Mouse (Mus musculus) cerebellum, postnatal 36 days (tissue): ENCODE results near the gene Cachd1.

ENCODE experiments used
- DNase-seq, 2 experiments: peaks; one replicate each; pipeline ENCODE4 v3.0.0; 2021 to 2022; ENCODE audit warnings: mixed read lengths in 2 of 2

Gene Cachd1

DNA sequence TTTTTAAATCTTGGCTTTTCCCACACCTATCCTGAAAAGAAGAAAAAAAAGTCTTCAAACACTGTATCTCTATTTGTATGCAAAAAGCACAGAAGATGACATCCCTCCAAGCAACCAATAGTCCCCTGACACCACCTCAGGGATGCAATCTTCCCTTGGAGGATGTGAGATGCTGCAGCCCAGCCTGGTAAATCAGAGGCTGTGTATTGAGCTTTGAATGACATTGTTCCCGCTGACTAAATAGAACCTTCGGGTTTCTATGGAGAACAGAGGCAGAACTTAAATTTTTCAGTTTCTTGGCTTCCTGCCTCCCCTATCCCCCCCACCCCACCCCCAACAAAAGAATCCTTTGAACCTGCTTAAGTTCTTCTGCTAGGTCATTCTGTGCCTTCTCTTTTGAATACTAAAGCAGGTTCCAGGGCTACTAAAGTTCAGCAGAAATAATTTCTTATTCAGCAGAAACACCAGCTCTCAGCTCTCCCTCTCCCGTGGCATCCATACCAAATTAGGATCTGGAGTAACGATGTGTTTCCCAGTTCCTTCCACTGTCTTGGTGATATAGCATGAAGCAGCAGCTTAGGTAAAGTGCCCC lies 219.7 kb downstream of the Cachd1 start:
- DNase-seq = no peak

DNA sequence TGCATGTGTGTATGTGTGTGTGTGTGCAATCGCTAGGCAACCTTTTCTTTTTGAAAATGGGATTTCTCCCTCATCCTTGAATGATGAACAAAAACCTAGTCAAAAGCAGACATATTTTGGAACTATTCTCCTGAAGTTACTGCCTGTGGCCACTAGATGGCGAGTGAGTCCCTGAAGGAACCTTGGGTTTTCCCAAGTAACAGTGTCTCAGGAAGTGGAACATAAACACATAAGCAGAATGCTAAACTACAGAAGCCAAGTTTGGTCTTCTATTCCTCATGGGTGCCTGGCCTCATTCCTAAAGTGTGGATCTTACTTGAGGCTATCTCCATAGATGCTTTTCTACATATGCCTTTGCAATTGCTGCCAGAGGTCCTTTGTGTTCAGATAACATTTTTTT lies 221.7 kb downstream of the Cachd1 start:
- DNase-seq = peak; percentile 39 to 60

DNA sequence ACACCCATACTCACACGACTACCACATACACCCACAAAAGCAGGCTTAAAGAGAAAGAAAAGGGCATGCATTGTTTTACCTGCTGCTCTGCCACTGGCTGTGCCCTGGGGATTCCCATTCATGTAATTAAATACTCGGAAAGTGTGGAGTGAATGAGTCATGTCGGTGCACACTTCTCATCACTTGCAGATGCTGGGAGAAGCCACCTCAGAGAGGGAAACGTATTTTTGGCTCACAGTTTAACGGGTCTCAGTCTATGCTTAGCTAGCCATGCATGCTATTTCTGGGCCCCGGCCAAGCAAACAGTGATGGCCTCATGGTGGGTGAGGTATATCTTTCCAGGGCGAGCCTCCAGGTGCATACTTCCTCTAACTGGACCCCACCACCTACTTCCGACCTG lies 222.4 kb downstream of the Cachd1 start:
- no peak for DNase-seq

DNA sequence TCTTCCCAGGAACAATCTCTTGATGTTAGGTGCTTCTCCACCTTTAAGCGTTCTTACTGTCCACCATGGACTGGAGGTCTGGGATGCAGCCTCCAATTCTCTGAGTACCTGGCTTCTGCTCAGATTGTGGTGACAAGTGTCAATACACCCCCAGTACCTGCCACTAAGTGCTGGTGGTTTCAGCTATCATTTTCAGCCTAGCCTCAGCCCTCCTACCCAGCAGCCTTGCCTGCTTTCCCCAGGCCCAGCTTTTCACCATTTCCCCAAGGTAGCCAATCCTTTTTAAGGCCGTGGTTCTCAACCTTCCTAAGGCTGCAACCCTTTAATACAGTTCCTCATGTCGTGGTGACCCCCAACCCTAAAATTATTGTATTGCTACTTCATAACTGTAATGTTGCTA lies 224.1 kb downstream of the Cachd1 start:
- DNase-seq = no peak

DNA sequence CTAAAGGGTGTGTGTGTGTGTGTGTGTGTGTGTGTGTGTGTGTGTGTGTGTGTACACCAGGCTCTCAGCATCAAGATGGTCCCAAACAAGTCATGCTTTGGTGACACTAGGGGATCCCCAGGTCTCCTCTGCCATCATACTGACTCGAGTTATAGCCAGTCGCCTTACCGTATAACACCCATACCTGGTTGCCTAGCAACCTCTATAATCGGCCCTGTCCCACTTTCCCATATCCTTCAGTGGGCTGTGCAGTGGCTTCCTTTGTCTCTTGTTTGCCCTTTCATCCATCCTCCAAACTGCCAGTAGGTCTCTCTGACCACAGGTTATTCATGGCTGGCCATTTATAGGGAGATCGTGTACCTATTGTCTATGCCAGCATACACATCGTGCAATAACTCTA lies 224.6 kb downstream of the Cachd1 start:
- DNase-seq = no peak

DNA sequence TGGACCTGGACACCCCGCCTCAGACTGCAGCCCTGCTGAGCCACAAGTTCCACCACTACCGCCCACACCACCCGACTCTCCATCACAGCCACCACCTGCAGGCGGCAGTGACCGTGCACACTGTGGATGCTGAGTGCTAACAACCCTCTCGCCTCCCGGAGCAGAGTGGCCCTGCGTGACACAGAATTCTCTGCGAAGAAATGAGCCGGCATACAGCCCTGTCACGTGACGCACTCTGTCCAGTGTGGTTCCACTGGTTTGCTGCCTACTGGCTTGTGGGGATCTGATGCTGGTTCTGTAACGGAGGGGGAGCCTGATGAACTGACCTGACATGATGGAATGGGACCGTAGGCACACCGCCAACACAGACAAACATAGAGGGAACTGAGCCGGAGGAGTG lies 226.5 kb downstream of the Cachd1 start:
- DNase-seq = no peak

DNA sequence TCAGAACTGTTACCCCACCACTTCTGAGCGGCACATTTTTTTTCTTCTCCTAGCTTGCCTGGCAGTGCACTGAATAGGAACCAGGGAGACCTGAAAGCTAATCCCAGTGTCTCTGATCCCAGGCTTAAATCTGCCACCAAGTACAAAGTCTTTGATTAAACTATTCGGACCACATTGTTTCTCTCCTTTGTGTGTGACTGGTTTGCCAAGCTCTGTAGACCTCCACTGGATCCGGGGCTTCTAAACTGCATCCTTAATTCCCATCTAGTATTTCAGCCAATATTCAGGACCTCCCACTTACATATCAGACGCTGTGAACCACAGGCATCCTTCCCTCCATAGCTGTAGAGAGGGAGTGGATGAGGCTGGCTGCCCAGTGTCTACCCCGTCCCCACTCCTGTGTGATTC lies 231.9 kb downstream of the Cachd1 start:
- no peak for DNase-seq

DNA sequence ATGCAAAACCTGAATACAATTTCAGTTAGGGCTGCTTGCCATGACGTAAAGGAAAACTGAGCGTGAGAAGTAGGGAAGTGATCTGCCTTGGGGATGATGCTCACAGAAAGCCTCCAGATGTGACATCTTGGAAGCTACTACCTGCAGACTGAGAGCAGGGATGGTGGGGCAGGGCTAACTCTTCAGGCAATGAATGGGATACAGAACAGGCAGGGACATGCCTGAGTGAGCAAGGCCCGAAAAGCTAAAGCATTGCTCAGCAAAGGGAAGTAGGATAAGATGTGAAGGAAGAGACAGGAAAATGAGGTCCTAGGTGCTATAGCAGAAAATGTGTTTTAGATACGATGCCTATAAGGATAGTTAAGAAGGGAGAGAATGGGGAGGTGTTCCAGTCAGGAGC lies 232.6 kb downstream of the Cachd1 start:
- no peak for DNase-seq

DNA sequence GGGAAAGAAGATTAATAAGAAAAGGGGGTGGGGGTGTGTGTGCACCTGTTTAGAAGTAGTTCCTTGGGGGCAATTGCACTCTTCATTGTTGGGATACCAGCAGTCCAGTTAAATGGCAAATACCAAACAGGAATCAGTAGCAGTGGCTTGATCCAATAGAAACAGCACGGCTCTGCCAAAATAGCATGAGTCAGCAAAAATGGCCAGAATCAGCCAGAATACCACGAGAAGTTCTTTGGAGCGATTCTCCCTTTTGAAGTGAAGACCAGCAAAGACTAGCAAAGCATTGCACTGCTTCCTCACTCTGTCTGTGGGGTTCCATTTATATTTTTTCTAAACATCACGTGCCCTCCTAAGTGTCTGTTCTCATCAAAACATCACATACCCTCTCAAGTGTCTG lies 241.3 kb downstream of the Cachd1 start:
- no peak for DNase-seq

DNA sequence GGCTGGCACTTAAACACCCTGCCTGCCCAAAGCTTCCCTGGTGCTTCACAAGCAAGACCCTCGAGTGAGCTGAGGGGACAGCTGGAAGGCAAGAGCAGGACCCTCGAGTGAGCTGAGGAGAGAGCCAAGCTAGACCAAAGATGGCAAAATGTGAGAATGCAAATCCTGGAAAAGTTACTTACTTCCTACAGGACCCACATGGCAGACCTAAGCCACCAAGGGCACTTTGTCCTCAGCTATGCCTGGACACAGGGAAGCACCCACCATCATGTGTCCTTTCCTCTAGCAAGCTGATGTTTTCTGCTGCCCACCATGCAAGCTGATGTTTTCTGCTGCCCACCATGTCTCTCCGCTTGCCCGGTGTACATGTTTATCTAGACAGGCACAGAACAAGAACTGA lies 244.1 kb downstream of the Cachd1 start, which contains the start of gene Gm10577:
Gm10577 (minus strand) TSS at position 101 of the 400 bp plus-strand sequence.
- no peak for DNase-seq

DNA sequence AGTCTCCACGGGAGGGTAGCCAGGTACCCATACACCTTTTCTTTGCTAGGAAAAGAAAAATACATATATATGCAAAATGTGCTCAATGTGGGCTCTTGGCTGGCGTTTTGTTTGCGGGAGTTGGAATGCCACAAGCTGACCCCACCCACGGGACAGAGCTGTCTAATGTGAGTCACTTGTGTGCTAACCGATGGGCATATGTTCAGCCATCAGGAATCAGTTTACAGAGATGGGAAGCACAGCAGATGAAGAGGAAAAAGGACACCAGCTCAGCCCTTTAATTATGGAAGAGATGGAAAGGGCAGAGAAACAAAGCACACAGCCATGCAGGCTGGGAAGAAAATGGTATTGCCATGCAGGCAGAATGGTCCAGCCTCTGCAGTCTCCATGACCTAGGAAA lies 250.1 kb downstream of the Cachd1 start:
- no peak for DNase-seq

DNA sequence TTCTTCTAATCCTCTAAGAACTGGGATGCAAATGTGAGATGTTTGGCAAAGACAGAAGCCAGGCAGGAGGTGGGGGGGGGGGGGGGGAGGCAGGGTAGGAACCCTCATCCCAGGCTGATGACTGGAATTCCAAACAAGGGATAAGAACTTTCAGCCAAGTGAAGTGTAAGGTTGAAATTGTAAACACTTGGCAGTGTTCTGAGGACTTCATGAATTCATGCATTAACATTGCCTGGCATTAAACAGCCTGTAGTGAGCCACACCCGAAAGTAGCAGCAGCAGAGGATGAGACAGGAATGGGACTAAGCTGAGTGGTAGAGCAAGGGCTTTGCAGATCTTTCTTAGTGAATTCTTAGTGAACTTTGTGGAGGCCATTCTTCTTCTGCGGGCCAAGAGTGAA lies 250.5 kb downstream of the Cachd1 start:
- DNase-seq = no peak

DNA sequence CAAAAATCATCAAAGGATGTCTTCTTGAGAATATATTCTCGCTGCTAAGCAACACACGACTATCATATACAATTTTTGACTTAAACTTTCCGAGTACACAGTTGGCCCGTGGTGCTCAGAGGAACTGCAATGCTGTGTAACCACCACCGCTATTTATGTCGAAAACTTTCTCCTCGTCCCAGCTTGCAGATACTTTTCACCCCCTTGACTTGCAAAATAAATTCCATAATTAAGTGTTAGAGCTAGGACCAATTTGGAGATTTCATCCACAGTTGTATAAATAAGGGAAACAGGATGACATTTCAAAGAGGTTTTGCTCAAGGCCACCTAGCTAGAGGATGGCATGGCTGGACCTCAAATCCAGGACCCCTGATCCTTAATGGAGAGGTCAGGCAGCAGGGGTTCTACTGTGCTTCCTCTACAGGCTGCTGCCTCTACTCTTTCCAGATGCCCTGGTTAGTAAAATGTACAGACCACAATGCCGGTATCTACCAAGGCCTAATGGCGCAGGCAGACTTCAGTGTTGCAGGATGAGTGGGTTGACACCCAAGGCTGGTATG lies 251.5 kb downstream of the Cachd1 start:
- DNase-seq = no peak

DNA sequence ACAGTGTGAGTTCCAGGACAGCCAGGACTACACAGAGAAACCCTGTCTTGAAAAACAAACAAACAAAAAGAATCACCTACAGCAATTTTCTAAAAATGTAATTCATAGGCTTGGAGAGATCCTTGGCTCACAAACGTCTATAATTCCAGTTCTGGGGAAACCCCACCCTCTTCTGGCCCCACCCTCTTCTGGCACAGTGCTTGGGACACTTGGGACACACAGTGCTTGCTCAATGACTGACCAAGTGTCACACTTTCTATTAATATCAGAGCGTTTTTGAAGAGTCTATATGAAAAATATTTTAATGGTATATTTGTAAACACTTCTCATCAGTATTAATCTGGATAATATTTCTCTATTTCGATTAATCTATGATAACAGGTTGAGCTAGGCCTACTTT lies 256.6 kb downstream of the Cachd1 start:
- no peak for DNase-seq

DNA sequence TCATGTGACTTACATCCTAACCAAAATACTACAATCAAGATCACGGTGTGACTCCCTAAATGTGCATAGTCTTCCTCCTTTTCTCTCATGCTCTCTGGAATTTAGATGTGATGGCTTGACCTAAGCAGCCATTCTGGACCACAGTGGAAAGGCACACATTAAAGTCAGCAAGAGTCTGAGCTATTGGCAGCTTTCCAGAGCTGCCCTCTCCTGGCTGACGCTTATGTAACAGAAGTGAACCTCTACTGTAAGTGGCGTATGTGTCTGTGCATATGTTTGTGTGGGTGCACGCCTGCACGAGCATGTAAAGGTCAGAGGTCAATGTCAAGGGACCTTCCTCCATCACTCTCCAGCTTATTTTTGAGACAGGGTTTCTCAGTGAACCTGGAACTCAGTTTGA lies 258.7 kb downstream of the Cachd1 start:
- no peak for DNase-seq

DNA sequence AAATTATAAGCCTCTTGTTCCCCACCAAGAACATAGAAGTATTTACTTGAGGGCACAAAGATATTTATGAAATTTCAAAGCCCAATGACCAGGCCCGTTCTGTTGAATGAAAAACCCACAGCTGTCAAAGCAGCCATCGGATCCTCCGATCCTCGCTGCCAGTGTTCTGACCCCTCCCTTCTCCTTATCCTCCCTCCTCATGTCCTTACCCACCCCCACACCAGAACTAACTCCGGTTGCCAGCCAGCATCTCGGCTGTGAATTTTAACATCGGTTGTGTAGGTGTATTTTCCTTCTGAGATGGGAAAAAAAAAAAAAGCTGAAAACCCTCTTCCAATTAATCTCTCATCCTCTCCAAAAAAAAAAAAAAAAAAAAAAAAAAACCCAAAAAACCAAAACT lies 260.7 kb downstream of the Cachd1 start:
- DNase-seq = no peak

DNA sequence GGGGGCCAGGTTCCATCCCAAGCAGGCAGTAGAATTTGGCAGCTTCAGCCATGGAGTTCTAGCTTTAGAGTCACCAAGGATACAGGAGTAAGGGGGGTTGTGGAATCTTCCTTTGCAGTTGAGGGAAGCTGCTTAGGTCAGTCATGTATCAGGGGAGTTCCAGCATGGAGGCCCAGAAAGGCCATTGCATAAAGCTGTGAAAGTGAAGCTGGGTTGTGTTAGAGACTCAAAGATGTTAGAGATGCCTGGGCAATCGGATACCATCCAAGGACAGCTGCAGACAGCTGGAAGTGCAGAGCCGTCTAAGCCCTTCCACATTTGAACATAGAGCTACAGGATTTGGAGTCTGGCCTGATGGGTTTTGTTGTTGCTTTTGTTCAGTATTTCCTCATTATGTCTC lies 267.2 kb downstream of the Cachd1 start:
- DNase-seq = no peak

DNA sequence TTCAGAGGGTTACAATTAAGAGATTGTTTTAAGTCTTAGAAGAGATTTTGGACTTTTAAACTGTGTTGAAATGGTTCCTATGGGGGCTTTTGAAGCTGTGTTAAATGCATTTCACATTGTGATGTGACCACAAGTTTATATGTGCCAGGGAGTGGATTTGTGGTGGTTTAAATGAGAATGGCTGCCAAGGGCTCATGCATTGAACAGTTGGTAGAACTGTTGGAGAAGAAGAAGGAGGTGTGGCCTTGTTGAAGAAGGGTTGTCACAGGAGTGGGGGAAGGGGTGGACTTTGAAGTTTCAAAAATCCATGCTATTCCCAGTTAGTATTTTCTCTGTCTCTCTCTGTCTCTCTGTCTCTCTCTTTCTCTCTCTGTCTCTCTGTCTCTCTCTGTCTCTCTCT lies 267.7 kb downstream of the Cachd1 start:
- DNase-seq = no peak

DNA sequence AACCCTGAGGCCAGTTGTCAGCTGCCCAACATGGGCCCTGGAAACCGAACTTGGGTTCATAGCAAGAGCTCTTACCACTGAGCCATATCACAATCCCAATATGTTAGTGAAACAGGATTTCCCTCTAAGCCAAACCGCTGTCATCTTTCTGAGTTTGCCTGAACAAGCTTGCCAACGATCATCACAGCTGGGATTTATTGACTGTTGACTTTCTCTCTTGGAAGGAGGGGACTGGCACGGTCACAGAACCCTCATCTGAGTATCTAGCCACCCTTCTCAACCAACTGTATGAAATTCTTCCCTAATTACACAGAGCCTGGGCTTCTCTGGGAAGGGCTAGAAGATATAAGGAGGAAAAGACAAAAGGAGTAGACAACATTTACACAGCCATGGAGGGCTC lies 270.1 kb downstream of the Cachd1 start:
- DNase-seq = no peak

DNA sequence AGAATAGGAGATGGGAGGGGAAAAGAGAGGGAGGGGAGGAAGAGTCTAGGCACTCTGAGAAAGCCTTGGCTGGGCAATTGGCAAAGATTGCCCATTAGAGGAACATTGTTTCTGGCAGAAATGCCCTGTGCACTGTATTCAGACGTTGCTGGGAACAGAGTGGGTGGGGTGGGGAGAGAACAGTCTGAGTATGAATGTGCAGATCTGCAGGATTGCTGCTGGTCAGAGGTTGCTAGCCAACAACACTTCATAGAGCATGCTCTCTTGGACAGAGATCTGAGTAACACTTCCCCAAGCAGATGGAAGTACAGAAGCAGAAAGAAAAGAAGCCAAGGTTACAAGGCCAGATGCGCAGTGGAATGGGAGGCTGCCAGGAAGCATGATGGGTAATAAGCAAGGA lies 285.7 kb downstream of the Cachd1 start:
- no peak for DNase-seq

DNA sequence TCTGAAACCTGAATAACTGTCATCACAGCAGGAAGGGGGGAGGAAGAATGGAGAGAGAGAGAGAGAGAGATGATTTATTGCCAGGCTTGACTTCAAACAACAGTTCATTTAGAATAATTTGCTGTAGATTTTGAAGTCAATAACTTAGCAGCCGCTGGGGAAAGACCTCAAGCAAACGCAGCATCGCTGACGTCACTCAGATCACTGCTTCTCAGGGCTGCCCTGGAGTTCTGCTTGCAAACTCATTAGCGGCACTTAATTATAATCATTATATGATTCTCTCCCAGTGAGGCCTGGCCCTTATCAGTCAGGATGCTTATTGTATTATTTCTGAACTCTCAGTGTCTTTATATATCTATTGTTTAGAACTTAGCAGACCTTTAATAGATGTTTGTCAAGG lies 289.9 kb downstream of the Cachd1 start:
- DNase-seq = no peak

DNA sequence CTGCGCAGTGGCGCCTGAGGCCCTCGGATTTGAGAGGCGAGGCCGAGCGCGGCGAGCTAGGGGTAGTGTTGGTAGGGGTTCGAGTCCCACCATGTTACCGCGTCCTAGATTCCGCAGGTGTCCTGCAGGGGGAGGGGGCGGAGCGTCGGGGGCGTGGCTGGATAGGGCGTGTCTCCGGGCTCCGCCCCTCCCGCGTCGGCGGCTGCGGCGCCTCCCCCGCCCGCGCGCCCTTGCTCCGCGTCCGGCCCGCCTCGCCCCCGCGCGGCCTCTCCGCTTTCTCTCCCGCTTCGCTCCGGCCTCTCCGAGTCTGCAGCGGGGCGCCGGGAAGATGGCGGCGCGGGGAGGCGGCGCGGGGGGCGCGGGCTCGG lies 292.3 kb downstream of the Cachd1 start, which contains the start of gene Raver2:
Raver2 (plus strand) TSS at position 198 of the 368 bp plus-strand sequence.
- peak; percentile 48 to 63 for DNase-seq

DNA sequence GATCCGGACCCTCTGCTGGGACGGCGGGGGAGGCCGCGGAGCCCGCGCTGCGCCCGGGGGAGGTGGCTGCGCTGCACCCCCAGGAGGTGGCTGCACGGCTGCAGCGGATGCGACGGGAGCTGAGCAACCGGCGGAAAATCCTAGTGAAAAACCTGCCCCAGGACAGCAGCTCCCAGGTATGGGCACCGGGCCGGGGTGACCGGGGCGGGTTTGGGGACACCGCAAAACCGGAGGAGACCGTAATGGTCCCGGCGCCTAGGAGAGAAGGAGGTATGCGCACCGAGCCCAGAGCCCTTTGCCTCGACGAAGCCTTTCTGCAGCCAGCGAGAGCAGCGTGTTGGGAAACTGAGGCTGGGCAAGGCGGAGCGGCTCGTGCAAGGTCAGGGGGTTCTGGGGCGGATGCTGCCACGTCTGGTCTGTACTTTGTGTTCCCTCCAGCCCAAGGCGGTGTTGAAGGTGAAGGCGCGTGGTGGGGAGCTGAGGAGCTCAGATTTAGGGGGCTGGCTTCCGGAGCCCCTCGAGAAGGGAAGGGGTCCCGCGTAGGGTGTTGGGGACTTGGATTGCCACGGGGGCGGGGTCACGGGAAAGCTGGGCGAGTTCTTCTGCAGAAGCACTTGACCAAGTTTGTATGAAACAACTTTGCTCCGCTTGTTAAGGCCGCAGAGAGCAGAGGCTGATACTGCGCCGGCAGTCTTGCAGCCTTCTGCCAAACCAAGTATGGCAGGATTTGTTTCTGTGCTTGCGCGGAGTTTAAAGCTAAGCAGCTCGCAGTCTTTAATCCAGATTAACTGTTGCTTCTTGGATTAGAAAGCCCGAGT lies 292.9 kb downstream of the Cachd1 start:
- peak; percentile 10 to 13 for DNase-seq

DNA sequence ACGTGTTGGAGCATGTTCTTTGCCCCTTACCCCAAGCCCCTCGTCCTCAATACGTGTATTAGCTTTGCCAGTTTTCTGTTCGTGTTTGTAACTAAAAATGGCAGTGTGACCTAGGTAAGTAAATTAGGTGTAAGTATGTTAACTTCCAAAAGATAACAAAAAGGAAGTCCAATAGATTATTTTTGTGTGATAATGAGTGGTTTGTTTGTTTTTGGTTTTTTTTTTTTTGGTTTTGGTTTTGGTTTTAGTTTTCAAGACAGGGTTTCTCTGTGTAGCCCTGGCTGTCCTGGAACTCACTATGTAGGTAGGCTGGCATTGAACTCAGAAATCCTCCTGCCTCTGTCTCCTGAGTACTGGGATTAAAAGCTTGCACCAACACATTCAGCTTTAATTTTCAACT lies 295.1 kb downstream of the Cachd1 start:
- no peak for DNase-seq
